Mouse (Mus musculus): ENCODE measurements around the gene Nccrp1. TPM values are rescaled to one million over a fixed set of nuclear protein-coding genes. Genes with fewer than 3 reads are reported as not detected.
A peak's percentile ranks its signal among the peaks of the same experiment; 100 is the strongest.

Nccrp1 gene
- total and polyA plus RNA-seq, 3 experiments: not detected

- H3K9ac ChIP-seq (ENCODE audit: low read depth, low read length): no peak overlapping the region
- no peaks in the 10 kb centered on the region for H3K27me3 ChIP-seq (ENCODE audit: control insufficient read depth, insufficient read depth, low read length)
- H3K27ac ChIP-seq: no peak overlapping the region
- no peak for TF ChIP-seq POLR2A (IDR thresholded peaks at IDR 0.05; ENCODE audit: insufficient read depth, low read depth, low read length)
- TF ChIP-seq EP300 (IDR thresholded peaks at IDR 0.05; ENCODE audit: insufficient read depth, low read depth, low read length): no peak
- TF ChIP-seq CTCF (IDR thresholded peaks at IDR 0.05): no peak
- 75% methylated on average over 5 of the region's 5 CpGs for WGBS
- no peaks in the 10 kb centered on the region for H3K79me2 ChIP-seq (replicated peaks; ENCODE audit: control insufficient read depth, insufficient read depth, low read length)
- no peak overlapping the region for H3K4me3 ChIP-seq
- intact Hi-C loops (cut with DNase I): no loop called here
- H3K4me1 ChIP-seq (ENCODE audit: control insufficient read depth, insufficient read depth, low read length): peaks cover 4% of the 10 kb centered on the region; the same call in 1 of the 2 replicates
- no peaks in the 10 kb centered on the region for H3K36me3 ChIP-seq (ENCODE audit: control insufficient read depth, insufficient read depth, low read length)
- no peak for DNase-seq
Measured at GRCm38 (mm10) chr7:28579826-28580225, 32.8 kb upstream of the Nccrp1 start.

GRCm38 (mm10) chr7:28578543-28579053 lies 31.5 kb upstream of the Nccrp1 start:
- DNase-seq: no peak
- WGBS: 80% methylated on average over 5 of the region's 5 CpGs
- no peaks in the 10 kb centered on the region for H3K27me3 ChIP-seq (ENCODE audit: control insufficient read depth, insufficient read depth, low read length)
- peaks cover 4% of the 10 kb centered on the region; the same call in 1 of the 2 replicates for H3K4me1 ChIP-seq (ENCODE audit: control insufficient read depth, insufficient read depth, low read length)
- H3K9ac ChIP-seq (ENCODE audit: low read depth, low read length): no peak overlapping the region
- TF ChIP-seq EP300 (IDR thresholded peaks at IDR 0.05; ENCODE audit: insufficient read depth, low read depth, low read length) (no peak), POLR2A (IDR thresholded peaks at IDR 0.05; ENCODE audit: insufficient read depth, low read depth, low read length) (no peak), CTCF (IDR thresholded peaks at IDR 0.05) (no peak)
- no peaks in the 10 kb centered on the region for H3K36me3 ChIP-seq (ENCODE audit: control insufficient read depth, insufficient read depth, low read length)
- H3K4me3 ChIP-seq: no peak overlapping the region
- no peaks in the 10 kb centered on the region for H3K79me2 ChIP-seq (replicated peaks; ENCODE audit: control insufficient read depth, insufficient read depth, low read length)
- peak overlapping the region; percentile 17; the same call in 1 of the 2 replicates for H3K27ac ChIP-seq
- intact Hi-C loops (cut with DNase I): no loop called here

- H3K9ac ChIP-seq (ENCODE audit: low read depth, low read length): no peak overlapping the region
- H3K27ac ChIP-seq: peak overlapping the region; percentile 17
- no peak for DNase-seq
- TF ChIP-seq POLR2A (IDR thresholded peaks at IDR 0.05; ENCODE audit: insufficient read depth, low read depth, low read length) (no peak), CTCF (IDR thresholded peaks at IDR 0.05) (no peak), EP300 (IDR thresholded peaks at IDR 0.05; ENCODE audit: insufficient read depth, low read depth, low read length) (no peak)
- H3K27me3 ChIP-seq (ENCODE audit: control insufficient read depth, insufficient read depth, low read length): no peaks in the 10 kb centered on the region
- peaks cover 4% of the 10 kb centered on the region; the same call in 1 of the 2 replicates for H3K4me1 ChIP-seq (ENCODE audit: control insufficient read depth, insufficient read depth, low read length)
- no peak overlapping the region for H3K4me3 ChIP-seq
- intact Hi-C loops (cut with DNase I): no loop called here
- 87% methylated on average over 9 of the region's 9 CpGs for WGBS
- no peaks in the 10 kb centered on the region for H3K36me3 ChIP-seq (ENCODE audit: control insufficient read depth, insufficient read depth, low read length)
- H3K79me2 ChIP-seq (replicated peaks; ENCODE audit: control insufficient read depth, insufficient read depth, low read length): no peaks in the 10 kb centered on the region
Measured at GRCm38 (mm10) chr7:28577826-28578542, 30.9 kb upstream of the Nccrp1 start.

- intact Hi-C loops (cut with DNase I): no loop called here
- no peak overlapping the region for H3K9ac ChIP-seq (ENCODE audit: low read depth, low read length)
- DNase-seq: peak; percentile 72 to 76
Measured at GRCm38 (mm10) chr7:28576271-28576914, 29.3 kb upstream of the Nccrp1 start.

GRCm38 (mm10) chr7:28575597-28575996 lies 28.5 kb upstream of the Nccrp1 start:
- H3K9ac ChIP-seq (ENCODE audit: low read depth, low read length): no peak overlapping the region
- TF ChIP-seq EP300 (IDR thresholded peaks at IDR 0.05; ENCODE audit: insufficient read depth, low read depth, low read length): no peak
- no peak for TF ChIP-seq CTCF (IDR thresholded peaks at IDR 0.05)
- no peak for TF ChIP-seq POLR2A (IDR thresholded peaks at IDR 0.05; ENCODE audit: insufficient read depth, low read depth, low read length)
- no peak for DNase-seq
- H3K27ac ChIP-seq: no peak overlapping the region
- no peaks in the 10 kb centered on the region for H3K27me3 ChIP-seq (ENCODE audit: control insufficient read depth, insufficient read depth, low read length)
- H3K36me3 ChIP-seq (ENCODE audit: control insufficient read depth, insufficient read depth, low read length): no peaks in the 10 kb centered on the region
- peaks cover 4% of the 10 kb centered on the region for H3K4me1 ChIP-seq (ENCODE audit: control insufficient read depth, insufficient read depth, low read length)
- no peaks in the 10 kb centered on the region for H3K79me2 ChIP-seq (replicated peaks; ENCODE audit: control insufficient read depth, insufficient read depth, low read length)
- no peak overlapping the region for H3K4me3 ChIP-seq
- intact Hi-C loops (cut with DNase I): no loop called here
- 94% methylated on average over 11 of the region's 11 CpGs for whole genome bisulfite sequencing

More at GRCm38 (mm10) chr7:28576271-28576914, 29.3 kb upstream of the Nccrp1 start:
- Histone ChIP-seq H3K27ac (no peak overlapping the region), H3K4me1 (ENCODE audit: control insufficient read depth, insufficient read depth, low read length) (peaks cover 4% of the 10 kb centered on the region; the same call in 1 of the 2 replicates), H3K4me3 (no peak overlapping the region), H3K27me3 (ENCODE audit: control insufficient read depth, insufficient read depth, low read length) (no peaks in the 10 kb centered on the region), H3K36me3 (ENCODE audit: control insufficient read depth, insufficient read depth, low read length) (no peaks in the 10 kb centered on the region), H3K79me2 (replicated peaks; ENCODE audit: control insufficient read depth, insufficient read depth, low read length) (no peaks in the 10 kb centered on the region)
- 70% methylated on average over 5 of the region's 5 CpGs for WGBS
- TF ChIP-seq CTCF (IDR thresholded peaks at IDR 0.05): no peak
- TF ChIP-seq EP300 (IDR thresholded peaks at IDR 0.05; ENCODE audit: insufficient read depth, low read depth, low read length): no peak

- no peaks in the 10 kb centered on the region for H3K36me3 ChIP-seq (ENCODE audit: control insufficient read depth, insufficient read depth, low read length)
- 92% methylated on average over 3 of the region's 3 CpGs for WGBS
- H3K4me3 ChIP-seq: no peak overlapping the region
- H3K27me3 ChIP-seq (ENCODE audit: control insufficient read depth, insufficient read depth, low read length): no peaks in the 10 kb centered on the region
- H3K4me1 ChIP-seq (ENCODE audit: control insufficient read depth, insufficient read depth, low read length): peaks cover 4% of the 10 kb centered on the region
- H3K9ac ChIP-seq (ENCODE audit: low read depth, low read length): no peak overlapping the region
- no peak overlapping the region for H3K27ac ChIP-seq
- DNase-seq: no peak
- TF ChIP-seq POLR2A (IDR thresholded peaks at IDR 0.05; ENCODE audit: insufficient read depth, low read depth, low read length): no peak
- TF ChIP-seq EP300 (IDR thresholded peaks at IDR 0.05; ENCODE audit: insufficient read depth, low read depth, low read length): no peak
- no peak for TF ChIP-seq CTCF (IDR thresholded peaks at IDR 0.05)
- no peaks in the 10 kb centered on the region for H3K79me2 ChIP-seq (replicated peaks; ENCODE audit: control insufficient read depth, insufficient read depth, low read length)
- intact Hi-C loops (cut with DNase I): no loop called here
Measured at GRCm38 (mm10) chr7:28573236-28573635, 26.2 kb upstream of the Nccrp1 start.

All from heart, adult 2 months (tissue).